Mouse (Mus musculus) midbrain, embryonic 11.5 days (tissue): ENCODE data around the gene Etv6. TPM values are rescaled to one million over a fixed set of nuclear protein-coding genes. Genes with fewer than 3 reads are reported as not detected.

ENCODE experiments used
- ATAC-seq: fragments of 200-750 bp; cut with Nextera tagmentation; 2 replicates; pipeline ENCODE4 v1.8.0; 2017; ENCODE audit warnings: moderate TSS enrichment, moderate library complexity; ENCODE audit not compliant: low FRiP score
- DNase-seq: peaks from one replicate; pipeline ENCODE4 v3.0.0; 2015; ENCODE audit warnings: low spot score; ENCODE audit errors: missing footprints
- H3K27ac ChIP-seq: fragments of 300-500 bp; sonication (generic); 2 replicates; pipeline ENCODE4 v1.5.1; 2014; ENCODE audit warnings: low read depth, low read length
- H3K27me3 ChIP-seq: fragments of 300-500 bp; sonication (generic); 2 replicates; pipeline ENCODE4 v1.6.1; 2014; ENCODE audit warnings: mild to moderate bottlenecking, low read length, moderate library complexity, mixed read lengths; ENCODE audit not compliant: control insufficient read depth, insufficient read depth
- H3K36me3 ChIP-seq: fragments of 300-500 bp; sonication (generic); 2 replicates; pipeline ENCODE4 v1.6.1; 2014; ENCODE audit warnings: mild to moderate bottlenecking, low read length, moderate library complexity, mixed read lengths; ENCODE audit not compliant: control insufficient read depth, insufficient read depth
- H3K4me1 ChIP-seq: fragments of 300-500 bp; sonication (generic); 2 replicates; pipeline ENCODE4 v1.6.1; 2014; ENCODE audit warnings: low read length; ENCODE audit not compliant: control insufficient read depth, insufficient read depth
- H3K4me2 ChIP-seq: fragments of 300-500 bp; sonication (generic); 2 replicates; pipeline ENCODE4 v1.6.1; 2014; ENCODE audit warnings: mild to moderate bottlenecking, moderate library complexity
- H3K4me3 ChIP-seq: fragments of 300-500 bp; sonication (generic); 2 replicates; pipeline ENCODE4 v1.5.1; 2014; ENCODE audit warnings: low read depth, low read length
- H3K9ac ChIP-seq: fragments of 300-500 bp; sonication (generic); 2 replicates; pipeline ENCODE4 v1.6.1; 2014; ENCODE audit warnings: low read length
- H3K9me3 ChIP-seq: fragments of 300-500 bp; sonication (generic); 2 replicates; pipeline ENCODE4 v1.6.1; 2016; ENCODE audit warnings: low read length; ENCODE audit not compliant: control insufficient read depth
- WGBS: fragments of 180-500 bp; shearing (Covaris S2); extraction: QIAGEN DNeasy Blood & Tissue Kit; methylation state at CpG from one replicate; pipeline ENCODE4 v1.1.7; 2014; 5-methylcytosine and 5-hydroxymethylcytosine counted together
- polyA plus RNA-seq: library from polyadenylated mRNA; unstranded; fragments of >200 nt; fragmentation: Nextera tagmentation; extraction: Ambion mirVana; gene quantifications from 2 replicates; pipeline ENCODE4 v1.2.1, GENCODE M21; 2014

The Etv6 gene
- polyA plus RNA-seq, 1 experiment from 2014 or later, result 14.0 TPM

DNA sequence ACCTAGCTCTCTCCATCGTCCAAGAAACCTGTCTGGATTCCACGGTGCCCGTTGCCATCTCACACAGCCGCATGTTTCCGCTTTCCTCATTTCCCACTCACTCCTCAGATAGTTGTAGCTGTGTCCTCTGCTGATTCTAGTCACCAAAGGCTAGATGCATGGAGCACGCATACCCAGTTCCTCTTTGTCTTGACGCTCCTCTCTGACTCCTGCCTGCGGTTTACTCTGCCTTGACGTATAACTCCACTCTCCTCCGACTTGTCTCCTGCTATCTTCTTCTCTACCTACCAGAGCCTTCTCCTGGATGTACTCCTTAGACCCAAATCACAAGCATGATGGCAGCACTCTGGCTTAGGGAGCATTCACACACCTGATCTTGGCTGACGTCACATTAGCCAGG is 169.7 kb downstream of the Etv6 start:
- H3K9ac ChIP-seq, result no peak overlapping the region
- ATAC-seq, result no peak
- peaks cover 7% of the 10 kb centered on the region for H3K4me1 ChIP-seq
- H3K9me3 ChIP-seq, result no peaks in the 10 kb centered on the region
- DNase-seq, result no peak
- WGBS, result 90% methylated on average over 10 of the region's 11 CpGs
- no peak overlapping the region for H3K4me2 ChIP-seq
- no peaks in the 10 kb centered on the region for H3K36me3 ChIP-seq
- no peak overlapping the region for H3K4me3 ChIP-seq
- no peaks in the 10 kb centered on the region for H3K27me3 ChIP-seq
- no peak overlapping the region for H3K27ac ChIP-seq

DNA sequence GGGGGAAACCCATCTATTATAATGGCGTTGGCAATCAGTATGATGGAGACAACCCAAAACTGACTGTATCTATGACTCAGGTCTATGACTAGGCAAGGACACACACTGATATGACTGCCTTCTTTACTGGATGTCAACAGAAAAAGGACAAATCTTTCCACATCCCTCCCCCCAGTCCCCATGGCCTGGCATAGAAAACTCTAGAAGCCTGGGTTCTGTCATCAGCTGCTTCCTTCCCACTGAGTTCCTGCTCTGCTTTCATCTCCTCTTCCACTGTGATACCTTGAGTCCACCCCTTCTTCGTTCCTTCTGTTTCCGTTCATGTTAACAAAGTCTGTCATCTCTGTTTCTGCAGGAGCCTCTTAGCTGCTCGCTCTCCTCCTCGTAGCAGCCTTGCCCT is 170.2 kb downstream of the Etv6 start:
- WGBS, result 90% methylated on average over 5 of the region's 5 CpGs
- Histone ChIP-seq H3K9ac (no peak overlapping the region), H3K27me3 (no peaks in the 10 kb centered on the region)

GRCm38 (mm10) chr6:134206251-134206650 is 170.8 kb downstream of the Etv6 start:
- Histone ChIP-seq H3K27me3 (no peaks in the 10 kb centered on the region), H3K9ac (no peak overlapping the region), H3K9me3 (no peaks in the 10 kb centered on the region), H3K4me2 (no peak overlapping the region), H3K36me3 (no peaks in the 10 kb centered on the region), H3K4me1 (peaks cover 7% of the 10 kb centered on the region), H3K4me3 (no peak overlapping the region), H3K27ac (no peak overlapping the region)
- ATAC-seq (no peak), DNase-seq (no peak)
- WGBS, result 92% methylated on average over 5 of the region's 5 CpGs

More for the DNA sequence above, 170.2 kb downstream of the Etv6 start:
- DNase-seq (no peak), ATAC-seq (no peak)
- Histone ChIP-seq H3K4me3 (no peak overlapping the region), H3K9me3 (no peaks in the 10 kb centered on the region), H3K4me1 (peaks cover 7% of the 10 kb centered on the region), H3K36me3 (no peaks in the 10 kb centered on the region), H3K27ac (no peak overlapping the region), H3K4me2 (no peak overlapping the region)

- no peak overlapping the region for H3K9ac ChIP-seq
- 86% methylated on average over 19 of the region's 19 CpGs for WGBS
- H3K9me3 ChIP-seq, result no peaks in the 10 kb centered on the region
- H3K36me3 ChIP-seq, result no peaks in the 10 kb centered on the region
- no peaks in the 10 kb centered on the region for H3K27me3 ChIP-seq
- H3K4me2 ChIP-seq, result no peak overlapping the region
- H3K4me3 ChIP-seq, result no peak overlapping the region
- peak; percentile 75 for ATAC-seq
- no peak overlapping the region for H3K27ac ChIP-seq
- H3K4me1 ChIP-seq, result peaks cover 7% of the 10 kb centered on the region
- DNase-seq, result no peak
Measured at GRCm38 (mm10) chr6:134207391-134208179, 172.1 kb downstream of the Etv6 start.

- no peaks in the 10 kb centered on the region for H3K9me3 ChIP-seq
- H3K4me1 ChIP-seq, result peaks cover 7% of the 10 kb centered on the region
- no peaks in the 10 kb centered on the region for H3K27me3 ChIP-seq
- WGBS, result 83% methylated on average over 14 of the region's 14 CpGs
- H3K4me2 ChIP-seq, result no peak overlapping the region
- no peaks in the 10 kb centered on the region for H3K36me3 ChIP-seq
- DNase-seq, result no peak
- no peak overlapping the region for H3K4me3 ChIP-seq
- H3K9ac ChIP-seq, result no peak overlapping the region
- no peak overlapping the region for H3K27ac ChIP-seq
- peak; percentile 13; the same call in 1 of the 2 replicates for ATAC-seq
Measured at GRCm38 (mm10) chr6:134208180-134208952, 172.9 kb downstream of the Etv6 start.

GRCm38 (mm10) chr6:134210675-134211457 is 175.4 kb downstream of the Etv6 start:
- H3K4me2 ChIP-seq, result no peak overlapping the region
- H3K9me3 ChIP-seq, result no peaks in the 10 kb centered on the region
- H3K4me3 ChIP-seq, result no peak overlapping the region
- H3K36me3 ChIP-seq, result no peaks in the 10 kb centered on the region
- ATAC-seq, result no peak
- H3K27me3 ChIP-seq, result no peaks in the 10 kb centered on the region
- 89% methylated on average over 13 of the region's 13 CpGs for WGBS
- H3K27ac ChIP-seq, result no peak overlapping the region
- H3K4me1 ChIP-seq, result peaks cover 7% of the 10 kb centered on the region
- no peak for DNase-seq
- H3K9ac ChIP-seq, result no peak overlapping the region

GRCm38 (mm10) chr6:134211458-134211776 is 175.9 kb downstream of the Etv6 start:
- Histone ChIP-seq H3K4me3 (no peak overlapping the region), H3K4me1 (peaks cover 7% of the 10 kb centered on the region), H3K4me2 (no peak overlapping the region), H3K36me3 (no peaks in the 10 kb centered on the region), H3K9me3 (no peaks in the 10 kb centered on the region), H3K27ac (no peak overlapping the region), H3K9ac (no peak overlapping the region), H3K27me3 (no peaks in the 10 kb centered on the region)
- ATAC-seq (no peak), DNase-seq (no peak)
- 93% methylated on average over 9 of the region's 9 CpGs for WGBS

GRCm38 (mm10) chr6:134217747-134218146 is 182.2 kb downstream of the Etv6 start:
- Histone ChIP-seq H3K4me1 (no peaks in the 10 kb centered on the region), H3K9me3 (no peaks in the 10 kb centered on the region), H3K4me2 (no peak overlapping the region), H3K27me3 (no peaks in the 10 kb centered on the region), H3K36me3 (no peaks in the 10 kb centered on the region), H3K9ac (no peak overlapping the region), H3K4me3 (no peak overlapping the region), H3K27ac (no peak overlapping the region)
- DNase-seq, result no peak
- 91% methylated on average over 6 of the region's 6 CpGs for WGBS
- ATAC-seq, result no peak

DNA sequence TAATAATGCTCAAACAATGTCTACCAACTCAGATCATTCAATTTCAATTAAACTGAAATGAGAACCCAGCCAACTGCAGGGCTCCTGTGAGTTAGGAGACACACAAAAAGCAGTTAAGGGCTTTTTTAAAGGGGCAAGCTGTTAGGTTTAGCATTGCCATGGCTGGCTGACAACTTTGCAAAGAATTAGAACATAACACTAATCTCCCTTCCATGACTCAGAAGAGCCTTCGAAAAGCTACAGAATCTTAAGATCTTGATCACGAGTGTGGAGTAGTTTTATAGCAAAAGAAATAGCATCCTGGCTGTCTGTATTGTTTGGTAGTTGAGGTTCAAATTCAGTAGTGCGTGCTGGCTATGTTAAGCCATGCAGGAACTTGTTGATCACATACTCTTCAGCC is 182.9 kb downstream of the Etv6 start:
- ATAC-seq, result no peak
- Histone ChIP-seq H3K27ac (no peak overlapping the region), H3K4me1 (no peaks in the 10 kb centered on the region), H3K4me3 (no peak overlapping the region), H3K9ac (no peak overlapping the region), H3K36me3 (no peaks in the 10 kb centered on the region), H3K9me3 (no peaks in the 10 kb centered on the region), H3K27me3 (no peaks in the 10 kb centered on the region), H3K4me2 (no peak overlapping the region)
- 89% methylated on average over 3 of the region's 3 CpGs for WGBS
- DNase-seq, result no peak
